Mouse (Mus musculus): ENCODE measurements at regions not wholly inside any gene's neighbourhood (a gene's known extent, or its start where the extent isn't known, plus 50 kb on each side); places are given as distances from the start of the nearest gene placed in this dataset.

DNA sequence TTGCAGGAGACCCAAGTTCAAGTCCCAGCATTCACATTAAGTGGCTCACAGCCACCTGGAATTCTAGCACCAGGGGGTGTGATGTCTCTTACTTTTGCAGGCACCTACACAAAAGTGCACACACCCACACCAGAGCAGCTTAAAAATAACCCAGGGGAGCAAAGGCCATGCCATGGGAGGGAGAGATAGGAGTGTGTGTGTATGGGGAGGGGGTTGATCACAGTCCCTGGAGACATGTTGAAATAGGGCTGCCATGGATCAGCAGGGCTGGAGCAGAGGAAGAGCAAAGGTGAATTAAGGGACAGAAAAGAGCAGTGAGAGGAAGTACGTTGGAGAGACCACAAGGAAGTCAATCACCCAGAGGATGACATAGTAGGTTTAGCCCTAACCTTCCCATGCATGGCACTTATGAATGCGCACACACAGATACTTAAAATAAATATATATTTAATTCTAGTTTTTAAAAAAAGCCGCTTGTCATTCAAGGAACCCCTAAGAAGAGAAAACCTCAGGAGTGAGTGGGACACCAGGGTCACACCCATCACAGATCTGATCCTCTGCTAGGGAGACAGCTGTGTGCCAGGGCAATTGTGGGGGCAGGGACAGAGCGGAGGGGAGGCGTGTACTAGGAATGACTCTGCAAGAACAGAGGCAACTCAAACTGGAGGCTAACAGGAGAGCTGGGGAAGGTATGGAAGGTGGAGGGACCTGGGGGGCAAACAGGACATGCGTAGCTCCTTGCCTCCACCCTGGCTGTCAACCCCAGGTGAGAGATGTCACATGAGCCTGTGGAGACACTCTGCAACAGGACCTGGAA is 189.5 kb upstream of the Rybp start:
- DNase-seq: no peak

DNA sequence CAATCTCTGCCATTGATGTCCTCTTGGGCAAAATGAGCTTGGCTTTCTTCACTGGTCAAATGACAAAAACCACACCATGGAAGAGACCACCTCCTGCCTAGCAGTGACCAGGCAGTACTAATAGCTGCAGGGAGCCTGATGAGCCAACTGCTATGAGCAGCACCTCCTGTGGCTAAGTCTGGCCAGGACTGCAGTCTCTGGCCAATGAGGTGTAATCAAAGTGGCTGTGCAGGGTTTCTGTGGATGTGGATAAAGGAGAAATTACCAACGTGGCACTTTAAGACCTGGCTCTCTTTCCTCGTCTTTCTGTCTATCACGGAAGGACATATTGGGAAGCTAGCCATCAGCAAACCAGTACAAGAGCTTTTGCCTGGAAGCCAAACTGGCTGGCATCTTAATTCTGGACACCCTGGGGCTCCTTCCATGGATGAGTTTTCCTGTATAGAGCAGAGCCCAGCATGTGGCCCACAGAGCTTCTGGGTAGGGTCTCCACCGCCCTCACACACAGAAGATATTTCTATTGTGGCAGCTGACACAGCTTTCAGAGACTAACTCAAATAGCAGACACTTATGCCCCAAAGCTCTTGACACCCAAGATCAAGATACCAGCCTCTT is 188.2 kb upstream of the Rybp start:
- DNase-seq: no peak

DNA sequence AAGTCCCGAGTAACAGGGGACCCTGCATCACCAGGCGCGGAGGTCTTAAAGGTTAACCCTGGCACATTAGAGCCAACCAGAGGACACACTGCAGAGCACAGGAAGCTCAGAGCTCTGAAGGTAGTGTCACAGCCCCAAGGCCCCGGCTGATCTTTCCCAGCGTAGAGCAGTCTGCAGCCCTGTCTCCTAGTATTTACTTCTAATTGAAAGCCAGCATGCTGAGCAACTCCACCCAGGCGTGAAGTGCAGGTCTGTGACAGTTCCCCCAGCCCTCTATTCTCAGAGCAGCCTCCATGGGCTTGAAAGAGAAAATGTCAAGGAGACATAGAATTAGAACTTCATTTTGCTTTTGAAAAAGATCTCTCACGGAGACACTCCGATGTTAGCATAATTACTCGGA is 187.0 kb upstream of the Rybp start:
- DNase-seq: no peak

DNA sequence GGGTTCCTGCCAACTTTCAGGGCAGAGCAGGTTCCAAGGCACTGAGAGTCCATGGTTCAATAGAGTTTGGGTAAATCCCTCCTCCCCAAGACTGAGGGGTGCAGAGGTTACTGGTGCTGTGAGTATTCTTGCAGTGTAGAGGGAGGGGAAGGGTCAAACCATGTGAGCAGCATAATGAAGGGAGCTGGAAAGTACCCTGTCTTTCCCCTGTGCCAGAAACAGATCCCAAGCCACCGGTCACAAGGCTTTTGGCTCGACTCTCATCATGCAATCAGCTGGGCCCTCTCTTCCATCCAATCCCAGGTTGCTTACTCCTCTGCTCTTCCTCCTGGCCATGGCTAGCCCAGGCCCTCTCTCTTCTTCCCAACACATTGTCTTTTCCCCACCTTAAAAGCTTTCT is 182.8 kb upstream of the Rybp start:
- DNase-seq: no peak

DNA sequence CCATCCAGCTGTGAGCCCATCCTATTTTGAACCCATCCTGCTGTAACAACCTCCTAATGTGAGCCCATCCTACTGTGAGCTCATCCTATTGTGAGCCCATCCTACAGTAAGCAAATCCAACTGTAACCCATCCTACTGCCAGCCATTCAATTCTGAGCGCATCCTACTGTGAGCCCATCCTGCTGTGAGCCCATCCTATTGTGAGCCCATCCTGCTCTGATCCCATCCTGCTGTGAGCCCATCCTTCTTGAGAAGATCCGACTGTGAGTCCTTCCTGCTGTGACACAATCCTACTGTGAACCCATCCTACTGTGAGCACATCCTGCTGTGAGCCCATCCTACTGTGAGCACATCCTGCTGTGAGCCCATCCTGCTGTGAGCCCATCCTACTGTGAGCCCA is 175.5 kb upstream of the Rybp start:
- DNase-seq: no peak

DNA sequence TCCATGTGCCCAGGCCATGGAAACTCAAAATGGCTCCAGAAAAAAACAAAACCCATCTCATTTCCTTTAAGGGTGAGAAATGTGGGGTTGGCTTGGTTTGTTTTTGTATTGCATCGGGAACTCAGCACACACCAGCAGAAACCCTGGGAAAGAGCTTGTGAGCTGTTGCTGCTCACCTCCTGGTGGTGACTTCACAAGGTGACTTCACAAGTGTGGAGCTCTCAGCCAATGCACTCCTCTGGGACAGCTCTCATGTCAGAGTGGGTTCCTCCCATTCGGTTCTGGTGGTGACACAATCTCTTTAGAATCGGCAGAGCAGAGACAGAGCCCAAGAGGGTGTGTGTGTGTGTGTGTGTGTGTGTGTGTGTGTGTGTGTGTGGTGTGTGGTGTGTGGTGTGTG is 166.1 kb upstream of the Rybp start:
- no peak for DNase-seq

DNA sequence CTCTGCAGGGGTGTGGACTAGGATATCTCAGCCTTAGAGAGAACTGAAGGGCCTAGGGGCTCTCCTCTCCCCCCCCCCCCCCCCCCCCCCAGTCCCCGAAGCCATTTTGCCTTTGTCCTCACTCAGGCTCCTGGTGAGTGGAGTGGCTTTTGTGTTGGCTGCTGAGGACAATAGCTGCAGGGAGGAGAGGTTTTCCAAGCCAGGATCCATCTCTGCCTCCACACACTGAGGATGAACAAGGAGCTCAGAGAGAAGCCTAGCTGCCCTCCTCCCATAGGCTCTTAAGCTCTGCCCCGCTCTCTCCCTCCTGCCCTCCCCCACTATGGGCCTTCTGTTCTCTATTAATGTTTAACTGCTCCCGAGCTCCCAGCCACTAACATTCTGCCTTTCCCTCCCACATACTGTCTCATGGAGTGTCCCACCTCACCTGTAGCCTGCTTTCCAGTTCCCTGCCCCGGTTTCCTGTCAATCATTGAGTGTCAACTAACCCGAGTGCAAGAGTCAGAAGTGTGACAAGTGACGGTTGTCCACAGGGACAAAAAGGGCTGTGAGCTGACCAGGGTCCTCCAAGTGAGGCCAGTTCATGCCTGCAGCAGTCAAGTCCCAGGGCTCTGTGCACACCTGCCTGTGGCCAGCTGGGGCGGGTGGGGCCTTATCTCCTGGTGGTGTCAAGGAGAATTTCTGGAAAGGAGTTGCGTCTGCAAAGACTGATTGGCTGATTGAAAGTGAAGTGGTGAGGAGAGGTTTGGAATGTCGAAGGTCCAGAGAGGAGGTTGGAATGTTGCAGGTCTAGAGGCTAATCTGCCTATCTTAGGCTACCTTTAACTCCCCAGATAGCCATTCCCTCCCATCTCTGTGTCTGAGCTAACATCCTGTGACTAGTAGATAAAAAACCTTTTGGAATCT is 165.1 kb upstream of the Rybp start:
- DNase-seq: no peak

DNA sequence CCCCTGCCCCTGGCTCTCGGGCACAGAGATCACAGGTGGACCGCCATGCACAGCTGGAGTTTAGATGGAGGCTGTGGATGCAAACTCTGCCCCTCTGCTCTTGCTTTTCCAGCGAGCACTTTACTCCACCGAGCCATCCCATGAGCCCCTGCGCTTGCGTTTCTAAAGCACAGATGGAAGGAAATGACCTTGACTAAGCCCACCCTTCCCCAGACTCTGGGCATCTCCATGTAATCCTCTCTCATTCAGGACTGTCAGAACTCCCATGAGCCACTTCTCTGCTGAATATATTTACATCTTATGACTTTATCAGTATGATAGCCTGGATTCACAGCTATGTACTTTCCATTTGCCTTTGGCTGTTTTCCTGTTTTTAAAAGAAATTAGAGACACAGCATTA is 162.8 kb upstream of the Rybp start:
- no peak for DNase-seq

DNA sequence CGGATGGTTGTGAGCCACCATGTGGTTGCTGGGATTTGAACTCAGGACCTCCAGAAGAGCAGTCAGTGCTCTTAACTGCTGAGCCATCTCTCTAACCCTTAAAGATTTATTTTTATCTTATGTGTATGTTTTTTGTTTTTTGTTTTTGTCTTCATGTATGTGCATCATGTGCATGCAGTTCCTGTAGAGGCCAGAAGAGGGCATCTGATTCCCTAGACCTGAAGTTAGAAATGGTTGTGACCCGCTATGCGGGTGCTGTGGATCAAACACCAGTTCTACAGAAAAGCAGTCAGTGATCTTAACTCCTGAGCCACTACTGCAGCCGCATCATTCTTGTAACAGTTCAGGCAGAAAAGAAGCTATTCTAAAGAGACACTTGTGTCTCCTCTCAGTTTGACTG is 161.8 kb upstream of the Rybp start:
- DNase-seq: no peak

DNA sequence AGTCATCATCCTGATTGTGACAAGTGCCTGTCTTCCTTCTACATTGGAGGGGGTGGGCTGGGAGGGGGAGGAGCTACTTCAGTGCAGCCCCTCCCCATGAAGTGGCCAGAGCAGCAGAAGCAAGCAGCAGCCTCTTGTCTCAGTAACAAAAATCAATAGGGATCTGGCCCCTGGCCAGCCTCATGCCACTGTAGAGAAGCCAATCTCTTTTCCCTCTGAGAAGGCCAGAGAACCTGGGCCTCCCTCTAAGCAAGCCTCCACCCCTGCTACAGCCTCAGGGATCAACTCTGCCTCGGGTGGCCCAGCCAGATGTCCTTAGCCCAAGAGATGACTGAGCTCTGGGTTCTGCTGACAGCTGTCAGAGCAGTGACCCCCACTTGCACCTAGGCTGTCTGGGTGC is 159.9 kb upstream of the Rybp start:
- DNase-seq: no peak

DNA sequence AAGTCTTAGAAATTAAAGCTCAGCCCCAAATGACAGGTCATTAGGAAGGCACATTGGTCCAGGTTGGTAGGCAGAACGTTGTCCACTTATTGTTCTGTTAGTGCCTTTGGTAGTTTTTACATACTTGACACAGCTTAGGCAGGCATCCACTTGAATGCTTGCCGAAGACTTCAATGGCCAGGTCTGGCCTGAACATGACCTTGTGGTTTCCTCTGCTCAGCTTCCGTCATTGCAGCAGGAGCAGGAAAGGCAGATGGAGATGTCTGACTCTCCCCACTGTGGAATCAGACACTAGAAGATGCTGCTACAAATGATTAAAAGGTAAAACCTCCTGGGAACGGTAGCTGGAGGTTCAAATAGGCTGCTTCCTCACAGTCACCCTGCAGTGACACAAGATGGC is 159.5 kb upstream of the Rybp start:
- DNase-seq: no peak

DNA sequence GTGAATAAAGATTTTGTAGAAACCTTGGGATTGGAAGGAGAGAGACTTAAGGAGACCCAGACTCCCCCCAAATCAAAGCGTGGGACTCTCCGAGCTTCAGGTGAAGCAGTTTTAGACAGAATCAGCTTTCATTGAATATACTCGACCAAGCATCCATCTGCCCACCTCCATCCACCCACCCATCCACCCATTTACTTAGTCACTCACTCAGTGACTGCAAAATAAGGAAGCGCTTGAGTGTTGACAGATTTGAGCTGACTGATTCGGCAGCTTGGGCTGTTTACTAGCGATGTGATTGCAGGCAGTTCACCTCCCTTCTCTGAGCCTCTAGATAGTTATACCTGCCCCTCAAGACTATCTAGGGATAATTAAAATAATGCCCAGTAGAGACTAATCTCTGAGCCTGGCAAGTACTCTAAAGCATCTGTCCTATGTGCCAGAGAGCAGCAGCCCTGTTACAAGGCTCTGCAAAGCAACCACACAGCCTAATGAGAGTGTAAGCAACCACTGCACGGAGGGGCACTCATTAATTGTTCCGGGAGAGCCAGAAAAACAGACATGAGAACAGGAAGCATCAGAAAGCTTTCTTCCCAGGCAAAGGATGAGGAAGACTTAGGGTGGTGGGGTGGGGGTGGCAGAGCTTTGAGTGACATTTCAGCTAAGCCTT is 151.9 kb upstream of the Rybp start:
- no peak for DNase-seq

DNA sequence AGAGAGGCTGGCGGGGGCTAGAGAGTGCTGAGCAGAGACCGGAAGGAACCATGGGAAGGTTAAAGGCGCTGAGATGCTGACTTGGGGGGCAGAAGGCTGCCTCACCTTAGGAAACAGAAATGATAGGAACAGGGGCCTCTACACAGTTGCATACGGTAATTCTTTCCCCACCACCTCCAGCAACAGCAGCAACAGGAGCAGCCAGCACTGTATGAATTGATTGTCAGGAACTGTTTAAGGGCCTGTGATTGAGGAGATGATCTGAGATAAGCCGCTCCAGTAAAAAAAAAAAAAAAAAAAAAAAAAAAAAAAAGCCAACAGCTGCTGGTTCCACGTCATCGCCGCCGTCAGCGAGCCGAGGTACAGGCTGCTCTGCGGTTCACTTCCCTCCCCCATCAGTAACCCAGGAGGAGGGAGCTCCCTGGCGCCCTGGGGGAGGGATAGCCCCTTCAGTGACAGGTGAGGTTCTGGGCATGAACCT is 151.3 kb upstream of the Rybp start:
- no peak for DNase-seq

DNA sequence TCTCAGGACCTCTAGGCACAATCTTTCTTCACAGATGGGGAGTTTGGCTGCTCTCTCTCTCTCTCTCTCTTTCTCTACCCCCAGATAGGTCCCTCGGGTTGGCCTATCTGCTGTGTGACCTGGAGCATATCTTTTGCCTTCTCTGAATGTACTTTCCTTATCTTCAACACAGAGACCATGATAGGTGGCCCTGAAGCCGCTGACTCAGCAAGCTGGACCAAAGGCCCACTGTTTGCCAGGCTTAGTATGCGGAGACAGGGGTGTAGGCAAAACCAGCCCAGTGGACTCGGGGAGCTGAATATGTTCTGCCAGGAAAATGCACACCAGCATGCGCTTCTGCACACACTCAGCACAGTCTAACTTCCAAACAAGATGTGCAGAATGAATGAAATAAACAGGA is 150.7 kb upstream of the Rybp start:
- DNase-seq: no peak

DNA sequence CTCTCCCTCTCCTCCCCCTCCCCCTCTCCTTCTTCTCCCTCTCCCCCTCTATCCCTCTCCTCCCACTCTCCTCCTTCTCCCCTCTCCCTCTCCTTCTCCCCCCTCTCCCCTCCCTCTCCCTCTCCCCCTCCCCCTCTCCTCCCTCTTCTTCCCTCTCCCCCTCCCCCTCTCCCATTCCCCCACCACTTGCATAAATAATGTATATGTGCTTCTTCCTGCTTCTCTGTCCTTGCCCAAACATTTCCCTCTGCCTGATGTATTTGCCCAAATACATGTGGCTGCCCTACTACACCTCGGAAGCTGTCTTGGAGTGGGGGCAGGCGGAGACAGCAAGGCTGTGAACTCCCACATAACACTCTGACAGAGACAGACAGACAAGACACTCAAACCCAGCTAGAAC is 149.2 kb upstream of the Rybp start:
- DNase-seq: no peak

DNA sequence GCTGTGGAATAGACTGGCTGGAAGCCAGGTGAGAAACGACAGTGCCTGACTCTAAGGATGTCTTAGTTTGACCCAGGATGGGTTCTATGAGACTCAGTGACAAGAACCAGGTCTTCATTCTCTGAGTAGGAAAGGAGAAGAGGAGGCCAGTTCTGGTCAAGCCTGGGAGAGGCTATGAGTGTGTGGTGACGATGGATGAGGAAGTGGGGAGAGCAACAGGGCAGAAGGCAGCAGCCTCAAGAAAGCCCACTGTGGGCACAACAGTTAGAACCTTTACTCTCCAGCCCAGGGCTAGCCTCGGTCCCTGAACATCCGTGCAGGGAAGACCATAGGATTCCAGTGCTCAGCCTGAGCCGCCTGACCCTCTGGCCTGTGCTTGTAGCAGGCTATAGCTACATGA is 147.9 kb upstream of the Rybp start:
- no peak for DNase-seq

DNA sequence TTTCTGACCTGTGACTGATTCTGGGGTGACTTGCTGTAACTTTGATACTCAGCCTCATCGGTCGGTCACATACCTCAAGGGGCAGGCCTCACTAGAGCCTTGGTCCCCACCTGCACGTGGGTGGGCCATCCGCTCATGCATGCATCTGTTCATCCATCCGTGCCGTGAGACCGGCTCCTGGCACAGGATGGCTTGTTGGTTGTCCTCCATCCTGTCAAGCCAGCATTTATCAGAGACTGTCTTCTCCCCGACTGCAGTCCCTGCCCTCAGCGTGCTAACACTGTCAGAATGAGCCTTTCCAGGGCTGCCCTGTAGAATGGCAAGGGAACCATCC is 146.2 kb upstream of the Rybp start:
- DNase-seq: no peak

DNA sequence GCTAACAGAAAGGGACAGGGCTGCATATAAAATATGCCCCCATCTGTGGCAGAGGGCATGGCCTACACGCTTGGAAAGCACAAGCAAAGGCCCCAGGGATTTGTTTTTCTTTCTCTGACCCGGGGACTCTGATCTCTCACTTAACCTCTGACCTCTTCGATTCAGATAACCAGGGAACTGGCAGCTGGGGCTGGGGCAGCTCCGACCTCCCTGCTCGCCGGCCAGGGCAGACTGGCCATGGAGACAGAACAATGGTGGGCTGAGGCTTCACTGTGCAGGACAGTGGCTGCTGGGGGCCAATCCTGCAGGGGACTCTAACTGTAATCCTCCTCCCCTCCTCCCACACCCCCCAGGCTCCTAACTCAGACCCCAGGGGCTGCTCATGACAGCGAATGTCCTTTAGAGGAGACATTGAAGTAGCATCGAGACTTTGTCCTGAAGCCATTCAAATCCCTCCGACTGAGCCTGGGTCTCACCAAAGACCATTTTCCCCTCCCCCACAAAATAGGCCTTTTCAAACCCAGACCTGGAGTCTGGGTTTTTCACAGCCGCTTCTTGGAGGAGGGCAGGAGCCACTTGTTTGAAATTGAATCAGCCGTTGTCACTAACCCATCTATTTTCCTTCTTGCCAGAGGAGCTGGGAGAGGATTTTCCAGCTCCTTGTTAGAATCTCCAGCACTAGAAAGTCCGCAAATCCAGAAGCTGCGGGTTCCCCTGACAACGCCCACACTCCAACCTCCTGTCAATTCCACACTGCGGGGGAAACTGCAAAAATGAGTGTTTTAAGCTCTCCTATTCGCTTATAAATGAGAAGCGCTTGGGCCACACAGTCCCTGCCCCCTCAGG is 145.6 kb upstream of the Rybp start:
- no peak for DNase-seq

DNA sequence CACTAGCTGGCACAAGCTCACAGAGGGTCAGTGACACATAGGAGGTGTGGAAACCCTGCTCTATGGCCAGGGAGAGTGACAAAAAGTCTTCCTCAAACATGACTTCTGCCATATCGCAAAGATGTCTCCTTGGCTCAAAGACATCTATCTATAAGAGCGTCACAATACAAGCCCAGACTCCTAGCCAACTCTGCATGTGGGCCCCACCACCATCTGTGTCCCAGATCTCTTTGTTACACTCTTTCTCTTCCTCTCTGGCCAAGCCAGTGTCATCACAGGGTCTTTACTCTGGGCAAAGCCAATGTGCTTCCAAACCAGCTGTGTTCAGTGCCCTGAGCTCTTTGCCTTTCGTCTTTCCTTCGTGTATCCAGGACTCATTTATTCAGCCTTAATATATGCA is 143.0 kb upstream of the Rybp start:
- no peak for DNase-seq

DNA sequence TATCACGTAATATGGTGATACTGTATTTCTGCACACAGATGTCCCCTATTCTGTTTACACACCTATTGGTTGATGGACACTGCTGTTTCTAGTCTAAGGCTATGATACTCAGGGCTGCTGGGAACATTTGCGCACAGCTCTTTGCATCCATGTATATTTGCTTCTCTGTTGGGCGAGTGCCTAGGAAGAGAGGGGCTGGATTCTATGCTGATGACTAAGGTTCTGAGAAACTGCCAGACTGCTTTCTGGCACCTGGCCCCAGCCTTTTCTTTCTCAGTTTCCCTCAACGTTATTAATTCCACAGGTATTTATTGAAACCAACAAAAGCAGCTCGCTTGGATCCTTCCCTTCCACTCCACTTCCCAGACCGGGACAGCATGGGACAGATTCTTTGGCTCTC is 142.2 kb upstream of the Rybp start:
- no peak for DNase-seq

DNA sequence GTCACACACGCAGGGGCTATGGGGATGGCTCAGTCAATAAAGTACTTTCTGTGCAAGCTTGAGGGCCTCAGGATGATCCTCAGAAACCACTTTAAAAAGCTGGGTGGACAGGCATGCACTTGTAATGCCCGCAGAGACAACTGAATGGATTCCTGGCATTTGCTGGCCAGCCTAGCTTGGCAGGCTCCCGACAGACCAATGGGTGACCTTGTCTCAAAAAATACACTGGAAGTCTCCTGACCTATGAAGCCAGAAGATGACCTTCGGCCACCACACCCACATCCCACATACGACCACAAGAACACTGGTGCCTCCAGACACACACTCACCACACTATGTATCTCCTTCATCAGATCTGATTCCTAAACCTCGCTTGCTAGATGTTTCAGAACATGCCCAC is 141.5 kb upstream of the Rybp start:
- DNase-seq: no peak

DNA sequence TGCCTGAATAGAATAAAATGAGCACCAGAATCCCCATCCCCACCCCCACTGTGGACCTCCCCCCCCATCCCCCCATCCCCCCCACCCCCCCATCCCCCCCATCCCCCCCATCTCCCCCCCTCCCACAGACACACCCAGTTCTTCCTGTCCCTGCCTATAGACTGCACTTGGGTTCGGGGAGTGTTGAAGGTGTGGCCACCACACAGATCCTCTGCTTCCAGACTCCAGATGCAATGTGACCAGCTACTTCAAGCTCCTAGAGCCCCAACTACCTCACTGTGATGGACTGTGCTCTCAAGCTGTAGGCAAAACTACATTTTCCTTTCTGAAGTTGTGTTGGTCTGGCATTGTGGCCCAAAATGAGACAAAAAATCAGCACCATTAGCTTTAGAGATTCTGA is 138.3 kb upstream of the Rybp start:
- no peak for DNase-seq
